Mouse (Mus musculus) small intestine, adult 2 months (tissue): ENCODE measurements around the gene Hpca.

ENCODE experiments used
- CTCF ChIP-seq: fragments of 200-500 bp; IDR thresholded peaks from 2 replicates; pipeline ENCODE4 v1.5.1; 2012; ENCODE audit warnings: low read depth, mild to moderate bottlenecking, control low read depth, inconsistent platforms, low read length, moderate library complexity, mixed read lengths; ENCODE audit not compliant: insufficient replicate concordance, insufficient read length; ENCODE audit errors: extremely low read depth
- POLR2A ChIP-seq: fragments of 200-500 bp; IDR thresholded peaks from 2 replicates; pipeline ENCODE4 v1.6.1; 2012; ENCODE audit warnings: low read depth, mild to moderate bottlenecking, control low read depth, inconsistent platforms, low read length, moderate library complexity

- TF ChIP-seq CTCF (no peak), POLR2A (no peak)
Measured at GRCm38 (mm10) chr4:129108624-129109023, 13.2 kb downstream of the Hpca start.
